Mouse (Mus musculus): ENCODE data around the gene Stkld1. TPM values are rescaled to one million over a fixed set of nuclear protein-coding genes. Genes with fewer than 3 reads are reported as not detected.
A peak's percentile ranks its signal among the peaks of the same experiment; 100 is the strongest.
"Not testable (repeated sequence)": the region's sequence is repeated elsewhere in the genome, so short reads cannot be mapped to it uniquely, and the experiment has no call there.

Stkld1 gene
- polyA plus RNA-seq (2015; fragmentation: Nextera tagmentation; extraction: Ambion mirVana), result 0.08 TPM in 1 of 2 replicates, not detected in the other

GRCm38 (mm10) chr2:26933304-26934055 is at the start of gene Stkld1, which contains the start of gene Surf4:
Stkld1 (plus strand) TSS chr2:26934047.
Surf4 (minus strand) TSS chr2:26933928.
- DNase-seq (ENCODE audit: low spot score) (peak; percentile 99), ATAC-seq (ENCODE audit: low FRiP score, low TSS enrichment) (peak; percentile 96)
- Histone ChIP-seq H3K4me3 (ENCODE audit: low read depth, low read length) (peak within 1 kb of the TSS; percentile 93), H3K4me1 (replicated peaks; ENCODE audit: control insufficient read depth, insufficient read depth) (peaks cover 9% of the 10 kb centered on the region; the same call in 1 of the 2 replicates), H3K27ac (replicated peaks) (peak within 1 kb of the TSS; percentile 97), H3K36me3 (ENCODE audit: control insufficient read depth, insufficient read depth, low read length) (0 out of 2 replicates have a peak, but pooled peaks cover 2% of the 10 kb centered on the region), H3K27me3 (ENCODE audit: control insufficient read depth, insufficient read depth, low read length) (no peaks in the 10 kb centered on the region), H3K9ac (ENCODE audit: low read length) (peak within 1 kb of the TSS; percentile 100), H3K9me3 (ENCODE audit: control insufficient read depth, low read length) (no peaks in the 10 kb centered on the region), H3K4me2 (replicated peaks; ENCODE audit: low read depth) (peak within 1 kb of the TSS; percentile 74)
- WGBS, result 1% methylated on average over 44 of the region's 70 CpGs
- TF ChIP-seq CTCF (IDR thresholded peaks at IDR 0.05; ENCODE audit: low read depth), result peak; percentile 3; the same call in 1 of the 2 replicates
- no peak for TF ChIP-seq EP300 (optimal IDR thresholded peaks at IDR 0.05)

DNA sequence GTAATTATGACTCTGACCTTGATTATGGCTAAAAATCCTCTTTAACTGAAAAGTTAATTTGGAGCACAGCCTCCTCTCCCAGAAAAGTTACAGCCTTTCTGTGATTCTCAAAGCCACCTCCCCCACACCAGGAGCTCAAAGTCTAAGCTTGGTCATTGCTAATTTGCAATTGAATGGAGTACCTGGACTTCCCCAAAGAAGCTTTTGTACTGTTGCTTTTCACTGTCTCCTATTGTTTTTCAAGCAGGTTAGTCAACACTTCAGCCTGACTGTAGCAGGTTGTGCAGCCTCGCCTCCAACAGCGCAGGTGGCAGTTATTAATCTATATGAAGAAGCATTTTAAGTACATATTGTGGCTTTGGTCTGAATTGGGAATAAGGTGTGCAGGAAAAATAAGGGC is 48.3 kb upstream of the Stkld1 start:
- H3K4me3 ChIP-seq (ENCODE audit: low read depth, low read length); H3K4me2 ChIP-seq (replicated peaks; ENCODE audit: low read depth); H3K9ac ChIP-seq (ENCODE audit: low read length); H3K27ac ChIP-seq (replicated peaks); H3K27me3 ChIP-seq (ENCODE audit: control insufficient read depth, insufficient read depth, low read length); H3K9me3 ChIP-seq (ENCODE audit: control insufficient read depth, low read length); H3K36me3 ChIP-seq (ENCODE audit: control insufficient read depth, insufficient read depth, low read length); DNase-seq (ENCODE audit: low spot score); H3K4me1 ChIP-seq (replicated peaks; ENCODE audit: control insufficient read depth, insufficient read depth); ATAC-seq (ENCODE audit: low FRiP score, low TSS enrichment): not testable (repeated sequence)
- 83% methylated on average over 2 of the region's 2 CpGs for WGBS

DNA sequence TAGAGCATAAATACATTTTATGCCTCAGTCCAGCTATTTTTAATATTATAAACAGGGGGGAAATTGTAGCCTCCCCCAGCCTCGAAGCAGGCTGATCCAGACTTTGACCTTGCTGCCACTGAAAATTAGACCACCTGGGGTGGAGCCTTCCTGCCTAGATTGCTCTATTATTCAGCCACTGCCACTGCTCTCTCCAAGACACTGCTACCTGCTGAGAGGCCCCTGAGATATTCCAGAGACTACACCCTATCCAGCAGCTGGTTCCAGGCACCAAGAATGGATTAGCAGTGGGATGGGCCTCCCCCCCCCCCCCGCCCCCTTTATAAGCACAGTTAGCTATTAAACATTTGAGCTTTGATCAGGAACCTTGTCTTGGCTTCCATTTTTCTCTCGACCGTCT is 47.7 kb upstream of the Stkld1 start:
- H3K27ac ChIP-seq (replicated peaks); H3K4me2 ChIP-seq (replicated peaks; ENCODE audit: low read depth); DNase-seq (ENCODE audit: low spot score); H3K36me3 ChIP-seq (ENCODE audit: control insufficient read depth, insufficient read depth, low read length); H3K4me3 ChIP-seq (ENCODE audit: low read depth, low read length); H3K27me3 ChIP-seq (ENCODE audit: control insufficient read depth, insufficient read depth, low read length); H3K9ac ChIP-seq (ENCODE audit: low read length); ATAC-seq (ENCODE audit: low FRiP score, low TSS enrichment); H3K4me1 ChIP-seq (replicated peaks; ENCODE audit: control insufficient read depth, insufficient read depth); H3K9me3 ChIP-seq (ENCODE audit: control insufficient read depth, low read length): not testable (repeated sequence)
- 62% methylated on average over 4 of the region's 4 CpGs for WGBS

DNA sequence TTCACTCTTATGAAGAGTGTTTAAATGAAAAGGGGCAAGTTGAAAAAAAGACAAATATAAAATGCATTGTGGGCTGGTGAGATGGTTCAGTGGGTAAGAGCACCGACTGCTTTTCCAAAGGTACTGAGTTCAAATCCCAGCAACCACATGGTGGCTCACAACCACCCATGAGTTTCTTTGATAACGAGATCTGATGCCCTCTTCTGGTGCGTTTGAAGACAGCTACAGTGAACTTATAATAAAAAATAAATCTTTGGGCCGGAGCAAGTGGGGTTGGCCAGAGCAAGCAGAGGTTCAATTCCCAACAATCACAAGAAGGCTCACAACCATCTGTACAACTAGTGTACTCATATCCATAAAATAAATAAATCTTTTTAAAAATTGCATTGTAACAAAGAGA is 37.9 kb upstream of the Stkld1 start:
- H3K4me2 ChIP-seq (replicated peaks; ENCODE audit: low read depth), result no peak overlapping the region
- ATAC-seq (ENCODE audit: low FRiP score, low TSS enrichment), result no peak
- no peak overlapping the region for H3K4me3 ChIP-seq (ENCODE audit: low read depth, low read length)
- TF ChIP-seq EP300 (optimal IDR thresholded peaks at IDR 0.05), result no peak
- TF ChIP-seq CTCF (IDR thresholded peaks at IDR 0.05; ENCODE audit: low read depth), result 0 out of 2 replicates have a peak, but pooled peaks have one; percentile 13
- H3K27ac ChIP-seq (replicated peaks), result no peak overlapping the region
- H3K27me3 ChIP-seq (ENCODE audit: control insufficient read depth, insufficient read depth, low read length), result no peaks in the 10 kb centered on the region
- peaks cover 35% of the 10 kb centered on the region for H3K36me3 ChIP-seq (ENCODE audit: control insufficient read depth, insufficient read depth, low read length)
- no peaks in the 10 kb centered on the region for H3K4me1 ChIP-seq (replicated peaks; ENCODE audit: control insufficient read depth, insufficient read depth)
- peak; percentile 6 for DNase-seq (ENCODE audit: low spot score)
- H3K9me3 ChIP-seq (ENCODE audit: control insufficient read depth, low read length), result no peaks in the 10 kb centered on the region
- 84% methylated on average over 4 of the region's 4 CpGs for WGBS
- H3K9ac ChIP-seq (ENCODE audit: low read length), result no peak overlapping the region

- H3K9me3 ChIP-seq (ENCODE audit: control insufficient read depth, low read length), result no peaks in the 10 kb centered on the region
- no peak overlapping the region for H3K4me3 ChIP-seq (ENCODE audit: low read depth, low read length)
- no peak overlapping the region for H3K9ac ChIP-seq (ENCODE audit: low read length)
- H3K27me3 ChIP-seq (ENCODE audit: control insufficient read depth, insufficient read depth, low read length), result no peaks in the 10 kb centered on the region
- TF ChIP-seq EP300 (optimal IDR thresholded peaks at IDR 0.05), result no peak
- TF ChIP-seq CTCF (IDR thresholded peaks at IDR 0.05; ENCODE audit: low read depth), result no peak
- DNase-seq (ENCODE audit: low spot score) (no peak), ATAC-seq (ENCODE audit: low FRiP score, low TSS enrichment) (no peak)
- H3K4me1 ChIP-seq (replicated peaks; ENCODE audit: control insufficient read depth, insufficient read depth), result peaks cover 8% of the 10 kb centered on the region; the same call in 1 of the 2 replicates
- peaks cover 14% of the 10 kb centered on the region for H3K36me3 ChIP-seq (ENCODE audit: control insufficient read depth, insufficient read depth, low read length)
- H3K4me2 ChIP-seq (replicated peaks; ENCODE audit: low read depth), result no peak overlapping the region
- no peak overlapping the region for H3K27ac ChIP-seq (replicated peaks)
- 48% methylated on average over 1 of the region's 1 CpGs for WGBS
Observed at GRCm38 (mm10) chr2:26900731-26901130, 33.1 kb upstream of the Stkld1 start.

DNA sequence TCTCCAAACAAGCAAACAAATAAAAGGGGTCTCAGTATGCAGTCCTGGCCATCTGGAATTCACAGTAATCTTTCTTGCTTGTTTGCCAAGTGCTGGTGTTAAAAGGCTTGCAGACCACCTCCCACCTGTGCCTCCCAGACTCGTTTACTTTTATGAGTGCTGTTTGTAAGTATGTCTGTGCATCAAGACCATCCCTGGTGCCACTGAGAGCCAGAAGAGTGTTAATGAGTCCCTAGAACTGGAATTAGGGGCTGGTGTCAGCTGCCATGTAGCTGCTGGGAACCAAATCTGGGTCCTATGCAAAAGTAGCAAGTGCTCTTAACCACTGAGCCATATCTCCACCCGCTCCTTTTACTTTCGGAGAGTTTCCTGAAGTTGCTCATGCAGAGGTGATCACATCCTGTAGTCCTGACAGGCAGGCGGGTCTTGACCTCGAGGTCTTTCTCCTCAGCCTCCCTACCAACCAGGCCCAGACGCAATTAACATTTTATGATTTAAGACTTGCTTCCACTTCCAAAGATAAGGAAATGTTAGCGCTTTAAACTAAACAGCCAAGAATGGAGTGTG is 31.9 kb upstream of the Stkld1 start:
- Histone ChIP-seq H3K9me3 (ENCODE audit: control insufficient read depth, low read length) (no peaks in the 10 kb centered on the region), H3K27ac (replicated peaks) (peak overlapping the region; percentile 88), H3K9ac (ENCODE audit: low read length) (peak overlapping the region; percentile 79), H3K36me3 (ENCODE audit: control insufficient read depth, insufficient read depth, low read length) (peaks cover 21% of the 10 kb centered on the region), H3K27me3 (ENCODE audit: control insufficient read depth, insufficient read depth, low read length) (no peaks in the 10 kb centered on the region), H3K4me3 (ENCODE audit: low read depth, low read length) (peak overlapping the region; percentile 60), H3K4me1 (replicated peaks; ENCODE audit: control insufficient read depth, insufficient read depth) (peaks cover 8% of the 10 kb centered on the region; the same call in 1 of the 2 replicates), H3K4me2 (replicated peaks; ENCODE audit: low read depth) (peak overlapping the region; percentile 75)
- ATAC-seq (ENCODE audit: low FRiP score, low TSS enrichment) (no peak), DNase-seq (ENCODE audit: low spot score) (no peak)
- TF ChIP-seq CTCF (IDR thresholded peaks at IDR 0.05; ENCODE audit: low read depth), result no peak
- no peak for TF ChIP-seq EP300 (optimal IDR thresholded peaks at IDR 0.05)
- WGBS, result 5% methylated on average over 7 of the region's 7 CpGs
